Mouse (Mus musculus) liver, embryonic 12.5 days (tissue): ENCODE data around the gene Kat8. TPM values are rescaled to one million over a fixed set of nuclear protein-coding genes. Genes with fewer than 3 reads are reported as not detected.
A peak's percentile ranks its signal among the peaks of the same experiment; 100 is the strongest.

Experiments
- ATAC-seq: fragments of 200-750 bp; cut with Nextera tagmentation; 2 replicates; pipeline ENCODE4 v1.8.0; 2017; ENCODE audit warnings: moderate number of reproducible peaks, mild to moderate bottlenecking, moderate library complexity
- H3K27ac ChIP-seq: fragments of 300-500 bp; sonication (generic); 2 replicates; pipeline ENCODE4 v1.5.1; 2016; ENCODE audit warnings: mild to moderate bottlenecking
- H3K27me3 ChIP-seq: fragments of 300-500 bp; sonication (generic); replicated peaks from 2 replicates; pipeline ENCODE4 v1.6.1; 2016; ENCODE audit warnings: mild to moderate bottlenecking, moderate library complexity
- H3K36me3 ChIP-seq: fragments of 300-500 bp; sonication (generic); 2 replicates; pipeline ENCODE4 v1.6.1; 2016; ENCODE audit warnings: mild to moderate bottlenecking, moderate library complexity
- H3K4me1 ChIP-seq: fragments of 300-500 bp; sonication (generic); 2 replicates; pipeline ENCODE4 v1.6.1; 2016
- H3K4me2 ChIP-seq: fragments of 300-500 bp; sonication (generic); 2 replicates; pipeline ENCODE4 v1.6.1; 2016; ENCODE audit warnings: mild to moderate bottlenecking, moderate library complexity
- H3K4me3 ChIP-seq: fragments of 300-500 bp; sonication (generic); 2 replicates; pipeline ENCODE4 v1.5.1; 2016; ENCODE audit warnings: mild to moderate bottlenecking, moderate library complexity
- H3K9ac ChIP-seq: fragments of 300-500 bp; sonication (generic); 2 replicates; pipeline ENCODE4 v1.6.1; 2016; ENCODE audit warnings: mild to moderate bottlenecking, moderate library complexity
- H3K9me3 ChIP-seq: fragments of 300-500 bp; sonication (generic); replicated peaks from 2 replicates; pipeline ENCODE4 v1.6.1; 2016; ENCODE audit warnings: mild to moderate bottlenecking, moderate library complexity
- WGBS: fragments of 180-500 bp; shearing (Covaris S2); methylation state at CpG from one replicate; pipeline ENCODE4 v1.1.7; 2016; ENCODE audit not compliant: insufficient replicate concordance; 5-methylcytosine and 5-hydroxymethylcytosine counted together
- polyA plus RNA-seq: library from polyadenylated mRNA; unstranded; fragments of >200 nt; fragmentation: Nextera tagmentation; extraction: Ambion mirVana; gene quantifications from 2 replicates; pipeline ENCODE4 v1.2.1, GENCODE M21; 2016

Kat8 gene
- polyA plus RNA-seq, 1 experiment from 2014 or later: 31.0 TPM

- Histone ChIP-seq H3K27me3 (no peaks in the 10 kb centered on the region), H3K4me3 (no peak overlapping the region), H3K4me2 (peak overlapping the region; percentile 50), H3K36me3 (peaks cover 6% of the 10 kb centered on the region), H3K27ac (peak overlapping the region; percentile 65), H3K9ac (no peak overlapping the region), H3K9me3 (no peaks in the 10 kb centered on the region), H3K4me1 (peaks cover 78% of the 10 kb centered on the region)
- 27% methylated on average over 10 of the region's 10 CpGs for WGBS
- ATAC-seq: no peak
Measured at GRCm38 (mm10) chr7:127898179-127898956, 13.9 kb upstream of the Kat8 start.

GRCm38 (mm10) chr7:127899997-127900396 is 12.3 kb upstream of the Kat8 start:
- Histone ChIP-seq H3K4me1 (peaks cover 72% of the 10 kb centered on the region), H3K9ac (peak overlapping the region; percentile 40; the same call in 1 of the 2 replicates), H3K9me3 (no peaks in the 10 kb centered on the region), H3K4me2 (peak overlapping the region; percentile 50), H3K4me3 (no peak overlapping the region), H3K36me3 (peaks cover 3% of the 10 kb centered on the region), H3K27me3 (no peaks in the 10 kb centered on the region), H3K27ac (peak overlapping the region; percentile 65)
- no peak for ATAC-seq
- WGBS: 11% methylated on average over 7 of the region's 7 CpGs

- no peak for ATAC-seq
- no peaks in the 10 kb centered on the region for H3K27me3 ChIP-seq
- no peak overlapping the region for H3K4me3 ChIP-seq
- peaks cover 68% of the 10 kb centered on the region for H3K4me1 ChIP-seq
- no peak overlapping the region for H3K4me2 ChIP-seq
- peaks cover 21% of the 10 kb centered on the region for H3K36me3 ChIP-seq
- 35% methylated on average over 2 of the region's 2 CpGs for WGBS
- H3K9me3 ChIP-seq: no peaks in the 10 kb centered on the region
- no peak overlapping the region; the same call in 1 of the 2 replicates for H3K9ac ChIP-seq
- H3K27ac ChIP-seq: peak overlapping the region; percentile 64; the same call in 1 of the 2 replicates
Measured at GRCm38 (mm10) chr7:127901772-127902171, 10.5 kb upstream of the Kat8 start.

GRCm38 (mm10) chr7:127903971-127904796 is 8.1 kb upstream of the Kat8 start, which contains the start of gene Bckdk:
Gene Bckdk (plus strand): TSS chr7:127904082.
- H3K27me3 ChIP-seq: no peaks in the 10 kb centered on the region
- peak; percentile 88 for ATAC-seq
- peak within 1 kb of the TSS; percentile 89 for H3K4me2 ChIP-seq
- no peaks in the 10 kb centered on the region for H3K9me3 ChIP-seq
- 7% methylated on average over 38 of the region's 38 CpGs for WGBS
- H3K4me3 ChIP-seq: peak within 1 kb of the TSS; percentile 89
- peak within 1 kb of the TSS; percentile 85 for H3K27ac ChIP-seq
- H3K4me1 ChIP-seq: peaks cover 54% of the 10 kb centered on the region
- H3K36me3 ChIP-seq: peaks cover 45% of the 10 kb centered on the region
- peak within 1 kb of the TSS; percentile 95 for H3K9ac ChIP-seq

GRCm38 (mm10) chr7:127907939-127908338 is 4.4 kb upstream of the Kat8 start:
- Histone ChIP-seq H3K36me3 (peaks cover 55% of the 10 kb centered on the region), H3K4me3 (no peak overlapping the region), H3K27ac (no peak overlapping the region), H3K9me3 (no peaks in the 10 kb centered on the region), H3K9ac (no peak overlapping the region), H3K27me3 (no peaks in the 10 kb centered on the region), H3K4me1 (peaks cover 28% of the 10 kb centered on the region), H3K4me2 (no peak overlapping the region)
- 86% methylated on average over 12 of the region's 12 CpGs for WGBS
- ATAC-seq: no peak

- no peak for ATAC-seq
- Histone ChIP-seq H3K4me2 (no peak overlapping the region), H3K27ac (no peak overlapping the region), H3K4me3 (no peak overlapping the region), H3K9me3 (no peaks in the 10 kb centered on the region), H3K9ac (no peak overlapping the region), H3K36me3 (peaks cover 55% of the 10 kb centered on the region), H3K27me3 (no peaks in the 10 kb centered on the region), H3K4me1 (peaks cover 33% of the 10 kb centered on the region)
- 87% methylated on average over 4 of the region's 4 CpGs for WGBS
Measured at GRCm38 (mm10) chr7:127908656-127909055, 3.7 kb upstream of the Kat8 start.

- H3K4me1 ChIP-seq: peaks cover 21% of the 10 kb centered on the region
- H3K27ac ChIP-seq: peak overlapping the region; percentile 86
- H3K4me2 ChIP-seq: peak overlapping the region; percentile 82
- H3K4me3 ChIP-seq: peak overlapping the region; percentile 91
- no peak for ATAC-seq
- WGBS: 5% methylated on average over 4 of the region's 4 CpGs
- no peaks in the 10 kb centered on the region for H3K9me3 ChIP-seq
- H3K9ac ChIP-seq: peak overlapping the region; percentile 84
- no peaks in the 10 kb centered on the region for H3K27me3 ChIP-seq
- H3K36me3 ChIP-seq: peaks cover 52% of the 10 kb centered on the region
Measured at GRCm38 (mm10) chr7:127912938-127913337, 622 bp downstream of the Kat8 start.

- Histone ChIP-seq H3K36me3 (peaks cover 45% of the 10 kb centered on the region), H3K9me3 (no peaks in the 10 kb centered on the region), H3K4me3 (no peak overlapping the region), H3K4me2 (no peak overlapping the region), H3K27me3 (no peaks in the 10 kb centered on the region), H3K27ac (no peak overlapping the region), H3K4me1 (peaks cover 37% of the 10 kb centered on the region), H3K9ac (no peak overlapping the region)
- 84% methylated on average over 12 of the region's 12 CpGs for WGBS
- no peak for ATAC-seq
Measured at GRCm38 (mm10) chr7:127915293-127915692, 3.0 kb downstream of the Kat8 start.

GRCm38 (mm10) chr7:127918203-127918602 is 5.9 kb downstream of the Kat8 start:
- 39% methylated on average over 3 of the region's 3 CpGs for WGBS
- no peaks in the 10 kb centered on the region for H3K9me3 ChIP-seq
- no peaks in the 10 kb centered on the region for H3K27me3 ChIP-seq
- no peak overlapping the region for H3K9ac ChIP-seq
- ATAC-seq: no peak
- H3K27ac ChIP-seq: no peak overlapping the region
- no peak overlapping the region for H3K4me3 ChIP-seq
- peaks cover 56% of the 10 kb centered on the region for H3K36me3 ChIP-seq
- no peak overlapping the region for H3K4me2 ChIP-seq
- H3K4me1 ChIP-seq: peaks cover 41% of the 10 kb centered on the region

- no peaks in the 10 kb centered on the region for H3K9me3 ChIP-seq
- H3K9ac ChIP-seq: no peak overlapping the region
- no peak overlapping the region for H3K27ac ChIP-seq
- H3K36me3 ChIP-seq: peaks cover 56% of the 10 kb centered on the region
- peak; percentile 2; the same call in 1 of the 2 replicates for ATAC-seq
- no peak overlapping the region for H3K4me2 ChIP-seq
- no peaks in the 10 kb centered on the region for H3K27me3 ChIP-seq
- no peak overlapping the region for H3K4me3 ChIP-seq
- peaks cover 41% of the 10 kb centered on the region for H3K4me1 ChIP-seq
- WGBS: 70% methylated on average over 7 of the region's 7 CpGs
Measured at GRCm38 (mm10) chr7:127919290-127919689, 7.0 kb downstream of the Kat8 start.

- H3K4me1 ChIP-seq: peaks cover 39% of the 10 kb centered on the region
- no peak overlapping the region for H3K4me3 ChIP-seq
- 56% methylated on average over 8 of the region's 8 CpGs for WGBS
- H3K27ac ChIP-seq: no peak overlapping the region
- H3K27me3 ChIP-seq: no peaks in the 10 kb centered on the region
- peaks cover 59% of the 10 kb centered on the region for H3K36me3 ChIP-seq
- H3K9me3 ChIP-seq: no peaks in the 10 kb centered on the region
- ATAC-seq: no peak
- H3K4me2 ChIP-seq: no peak overlapping the region
- H3K9ac ChIP-seq: no peak overlapping the region
Measured at GRCm38 (mm10) chr7:127921516-127921915, 9.2 kb downstream of the Kat8 start.
